Mouse (Mus musculus) MEL (cell line): ENCODE data around the gene Cse1l. TPM values are rescaled to one million over a fixed set of nuclear protein-coding genes. Genes with fewer than 3 reads are reported as not detected.

Experiments
- DNase-seq: peaks from one replicate; pipeline ENCODE4 v3.0.0; 2011; ENCODE audit warnings: low read depth, low spot score
- H3K27ac ChIP-seq: 2 replicates; pipeline ENCODE4 v1.5.1; 2012; ENCODE audit warnings: low read depth, mild to moderate bottlenecking, control low read depth, low read length, moderate library complexity; ENCODE audit not compliant: control insufficient read depth
- H3K27me3 ChIP-seq, 2 experiments: fragments of 150-350 bp in 1 of 2; sonication (generic) in 1 of 2; 2 replicates each; pipeline ENCODE4 v1.6.1; 2012; ENCODE audit warnings: low read length in 2 of 2, mild to moderate bottlenecking in 2 of 2, improper control_type of control experiment in 1 of 2, moderate library complexity in 1 of 2; ENCODE audit not compliant: insufficient read depth in 2 of 2, control insufficient read depth in 1 of 2
- H3K36me3 ChIP-seq, 2 experiments: 2 replicates each; pipeline ENCODE4 v1.6.1; 2012 to 2014; ENCODE audit warnings: low read length in 2 of 2, improper control_type of control experiment in 1 of 2, inconsistent platforms in 1 of 2, mild to moderate bottlenecking in 1 of 2; ENCODE audit not compliant: insufficient read depth in 2 of 2, control insufficient read depth in 1 of 2
- H3K4me1 ChIP-seq, 2 experiments: fragments of 150-350 bp in 1 of 2; sonication (generic) in 1 of 2; 2 replicates each; pipeline ENCODE4 v1.6.1; 2012; ENCODE audit warnings: low read length in 2 of 2, improper control_type of control experiment in 1 of 2, mild to moderate bottlenecking in 1 of 2; ENCODE audit not compliant: insufficient read depth in 2 of 2, control insufficient read depth in 1 of 2
- H3K4me3 ChIP-seq, 2 experiments: fragments of 150-350 bp in 1 of 2; sonication (generic) in 1 of 2; 2 replicates each; pipeline ENCODE4 v1.5.1; 2012; ENCODE audit warnings: low read depth in 2 of 2, low read length in 2 of 2, mild to moderate bottlenecking in 2 of 2, moderate library complexity in 2 of 2, control low read depth in 1 of 2, improper control_type of control experiment in 1 of 2; ENCODE audit not compliant: control insufficient read depth in 1 of 2, insufficient read depth in 1 of 2
- H3K79me2 ChIP-seq: 2 replicates; pipeline ENCODE4 v1.6.1; 2012; ENCODE audit warnings: mild to moderate bottlenecking, low read length, moderate library complexity; ENCODE audit not compliant: control insufficient read depth, poor library complexity, insufficient read depth
- H3K9ac ChIP-seq: 2 replicates; pipeline ENCODE4 v1.6.1; 2012; ENCODE audit warnings: low read depth, mild to moderate bottlenecking, control low read depth, low read length, moderate library complexity; ENCODE audit not compliant: control insufficient read depth, poor library complexity, severe bottlenecking
- H3K9me3 ChIP-seq: fragments of 150-350 bp; sonication (generic); replicated peaks from 2 replicates; pipeline ENCODE4 v1.6.1; 2012; ENCODE audit warnings: mild to moderate bottlenecking, low read length, improper control_type of control experiment, moderate library complexity; ENCODE audit not compliant: insufficient read depth
- BHLHE40 ChIP-seq: IDR thresholded peaks from 2 replicates; pipeline ENCODE4 v1.6.1; 2012; ENCODE audit warnings: low read depth, mild to moderate bottlenecking, inconsistent platforms, low read length, improper control_type of control experiment, borderline replicate concordance
- CHD1 ChIP-seq: IDR thresholded peaks from 2 replicates; pipeline ENCODE4 v1.6.1; 2012; ENCODE audit warnings: low read depth, mild to moderate bottlenecking, inconsistent platforms, low read length, improper control_type of control experiment
- CTCF ChIP-seq, 3 experiments: IDR thresholded peaks in 2 of 3; conservative IDR thresholded peaks in 1 of 3; 2 replicates each; pipeline ENCODE4 v1.5.1; 2011 to 2012; ENCODE audit warnings: low read length in 3 of 3, low read depth in 2 of 3, mild to moderate bottlenecking in 2 of 3, improper control_type of control experiment in 1 of 3, inconsistent platforms in 1 of 3, mixed read lengths in 1 of 3, moderate library complexity in 1 of 3; ENCODE audit not compliant: control insufficient read depth in 1 of 3, insufficient read depth in 1 of 3, poor library complexity in 1 of 3, severe bottlenecking in 1 of 3
- E2F4 ChIP-seq: IDR thresholded peaks from 2 replicates; pipeline ENCODE4 v1.6.1; 2011; ENCODE audit warnings: low read depth, low read length, improper control_type of control experiment, borderline replicate concordance
- EP300 ChIP-seq, 2 experiments: IDR thresholded peaks; 2 replicates each; pipeline ENCODE4 v1.6.1; 2011; ENCODE audit warnings: improper control_type of control experiment in 2 of 2, low read length in 2 of 2, low read depth in 1 of 2, mild to moderate bottlenecking in 1 of 2
- ETS1 ChIP-seq: IDR thresholded peaks from 2 replicates; pipeline ENCODE4 v1.6.1; 2012; ENCODE audit warnings: low read depth, mild to moderate bottlenecking, inconsistent platforms, low read length, improper control_type of control experiment, moderate library complexity
- GABPA ChIP-seq: IDR thresholded peaks from 2 replicates; pipeline ENCODE4 v1.6.1; 2012; ENCODE audit warnings: low read depth, mild to moderate bottlenecking, inconsistent platforms, low read length, improper control_type of control experiment, moderate library complexity
- HCFC1 ChIP-seq: IDR thresholded peaks from 2 replicates; pipeline ENCODE4 v1.6.1; 2012; ENCODE audit warnings: low read depth, mild to moderate bottlenecking, inconsistent platforms, low read length, improper control_type of control experiment, moderate library complexity
- JUND ChIP-seq: IDR thresholded peaks from 2 replicates; pipeline ENCODE4 v1.6.1; 2011; ENCODE audit warnings: low read depth, mild to moderate bottlenecking, improper control_type of control experiment, low read length
- KAT2A ChIP-seq: conservative IDR thresholded peaks from 2 replicates; pipeline ENCODE4 v1.6.1; 2012; ENCODE audit warnings: low read depth, low read length, improper control_type of control experiment, inconsistent platforms
- MAFK ChIP-seq: IDR thresholded peaks from 2 replicates; pipeline ENCODE4 v1.6.1; 2011; ENCODE audit warnings: low read depth, mild to moderate bottlenecking, low read length, improper control_type of control experiment, borderline replicate concordance
- MEF2A ChIP-seq: IDR thresholded peaks from 2 replicates; pipeline ENCODE4 v1.6.1; 2014; ENCODE audit warnings: low read depth, mild to moderate bottlenecking, inconsistent platforms, low read length, improper control_type of control experiment; ENCODE audit not compliant: poor library complexity, insufficient replicate concordance, severe bottlenecking; ENCODE audit errors: extremely low read depth
- MYB ChIP-seq: IDR thresholded peaks from 2 replicates; pipeline ENCODE4 v1.6.1; 2011; ENCODE audit warnings: mild to moderate bottlenecking, low read depth, low read length, improper control_type of control experiment
- MYC ChIP-seq: IDR thresholded peaks from 2 replicates; pipeline ENCODE4 v1.6.1; 2011; ENCODE audit warnings: low read depth, mild to moderate bottlenecking, low read length, improper control_type of control experiment, moderate library complexity
- POLR2A ChIP-seq, 2 experiments: IDR thresholded peaks; 2 replicates each; pipeline ENCODE4 v1.6.1; 2011 to 2012; ENCODE audit warnings: low read length in 2 of 2, mild to moderate bottlenecking in 2 of 2, control low read depth in 1 of 2, improper control_type of control experiment in 1 of 2, low read depth in 1 of 2, moderate library complexity in 1 of 2; ENCODE audit not compliant: control insufficient read depth in 1 of 2, insufficient read depth in 1 of 2, poor library complexity in 1 of 2
- POLR2AphosphoS5 ChIP-seq: IDR thresholded peaks from 2 replicates; pipeline ENCODE4 v1.6.1; 2012; ENCODE audit warnings: low read depth, borderline replicate concordance, mild to moderate bottlenecking, inconsistent platforms, low read length, moderate library complexity, mixed read lengths
- RAD21 ChIP-seq: IDR thresholded peaks from 2 replicates; pipeline ENCODE4 v1.6.1; 2011; ENCODE audit warnings: mild to moderate bottlenecking, low read depth, low read length, improper control_type of control experiment
- SMC3 ChIP-seq: IDR thresholded peaks from 2 replicates; pipeline ENCODE4 v1.6.1; 2011; ENCODE audit warnings: low read depth, low read length, improper control_type of control experiment
- TAL1 ChIP-seq: IDR thresholded peaks from 2 replicates; pipeline ENCODE4 v1.6.1; 2012; ENCODE audit warnings: mild to moderate bottlenecking, inconsistent platforms, low read length, moderate library complexity, mixed read lengths
- TBP ChIP-seq: IDR thresholded peaks from 2 replicates; pipeline ENCODE4 v1.8.0; 2011; ENCODE audit warnings: low read depth, low read length, improper control_type of control experiment
- TCF12 ChIP-seq: IDR thresholded peaks from 2 replicates; pipeline ENCODE4 v1.6.1; 2014; ENCODE audit warnings: low read depth, mild to moderate bottlenecking, inconsistent platforms, low read length, improper control_type of control experiment, moderate library complexity
- UBTF ChIP-seq: IDR thresholded peaks from 2 replicates; pipeline ENCODE4 v1.6.1; 2012; ENCODE audit warnings: low read depth, mild to moderate bottlenecking, inconsistent platforms, low read length, improper control_type of control experiment, moderate library complexity, borderline replicate concordance; ENCODE audit not compliant: insufficient read depth
- USF2 ChIP-seq, 2 experiments: IDR thresholded peaks; 2 replicates each; pipeline ENCODE4 v1.6.1; 2011 to 2012; ENCODE audit warnings: improper control_type of control experiment in 2 of 2, low read length in 2 of 2, borderline replicate concordance in 1 of 2, inconsistent platforms in 1 of 2, low read depth in 1 of 2, mild to moderate bottlenecking in 1 of 2; ENCODE audit not compliant: insufficient read depth in 1 of 2
- ZC3H11A ChIP-seq: IDR thresholded peaks from 2 replicates; pipeline ENCODE4 v1.6.1; 2012; ENCODE audit warnings: low read depth, mild to moderate bottlenecking, inconsistent platforms, low read length, improper control_type of control experiment
- ZKSCAN1 ChIP-seq: IDR thresholded peaks from 2 replicates; pipeline ENCODE4 v1.6.1; 2012; ENCODE audit warnings: low read depth, mild to moderate bottlenecking, inconsistent platforms, low read length, improper control_type of control experiment, moderate library complexity
- ZMIZ1 ChIP-seq: IDR thresholded peaks from 2 replicates; pipeline ENCODE4 v1.6.1; 2012; ENCODE audit warnings: low read depth, mild to moderate bottlenecking, inconsistent platforms, low read length, improper control_type of control experiment, moderate library complexity
- ZNF384 ChIP-seq: IDR thresholded peaks from 2 replicates; pipeline ENCODE4 v1.6.1; 2012; ENCODE audit warnings: low read depth, mild to moderate bottlenecking, inconsistent platforms, low read length, improper control_type of control experiment
- polyA plus RNA-seq, 2 experiments: library from polyadenylated mRNA; stranded (reverse) in 1 of 2; unstranded in 1 of 2; fragments of >175 nt in 1 of 2; fragments of >200 nt in 1 of 2; gene quantifications; 2 replicates each; pipeline versions ENCODE4 v1.2.1 to v1.2.4; 2012; ENCODE audit warnings: low replicate concordance in 2 of 2, low read depth in 1 of 2; ENCODE audit not compliant: insufficient read length in 2 of 2, insufficient read depth in 1 of 2, missing spikeins in 1 of 2
- total RNA-seq: library from RNA; depleted of rRNA; stranded (reverse); fragments of 300-350 nt; gene quantifications from 2 replicates; pipeline ENCODE4 v1.2.3, GENCODE M21; 2012

The Cse1l gene
- total and polyA plus RNA-seq, 3 experiments, result 87.0 to 133 (median 93.3) TPM

GRCm38 (mm10) chr2:166874675-166875280 is 31.1 kb upstream of the Cse1l start:
- H3K4me3 ChIP-seq, result no peak overlapping the region
- H3K79me2 ChIP-seq, result no peaks in the 10 kb centered on the region
- H3K36me3 ChIP-seq, result peaks cover 0 to 9% of the 10 kb centered on the region in 2 experiments; a peak in 2 of 4 replicates
- no peak for TF ChIP-seq CHD1
- TF ChIP-seq RAD21, result no peak
- no peak for TF ChIP-seq MYC
- no peak for TF ChIP-seq ZC3H11A
- no peak for TF ChIP-seq SMC3
- no peak for TF ChIP-seq MAFK
- TF ChIP-seq HCFC1, result no peak
- no peak for TF ChIP-seq POLR2AphosphoS5
- TF ChIP-seq USF2 (IDR thresholded peaks at IDR 0.05; ENCODE audit: borderline replicate concordance in 1 of 2, insufficient read depth in 1 of 2, low read depth in 1 of 2, low read length in 2 of 2), result no peak
- no peak for TF ChIP-seq JUND
- TF ChIP-seq BHLHE40, result no peak
- TF ChIP-seq ZNF384, result no peak
- no peak for TF ChIP-seq POLR2A (IDR thresholded peaks at IDR 0.05; ENCODE audit: control insufficient read depth in 1 of 2, insufficient read depth in 1 of 2, low read depth in 1 of 2, low read length in 2 of 2, poor library complexity in 1 of 2)
- no peak for TF ChIP-seq MEF2A
- TF ChIP-seq UBTF, result no peak
- no peak for DNase-seq
- no peak overlapping the region for H3K9ac ChIP-seq
- no peaks in the 10 kb centered on the region for H3K4me1 ChIP-seq
- H3K27ac ChIP-seq, result no peak overlapping the region
- H3K9me3 ChIP-seq, result no peaks in the 10 kb centered on the region
- H3K27me3 ChIP-seq, result no peaks in the 10 kb centered on the region

DNA sequence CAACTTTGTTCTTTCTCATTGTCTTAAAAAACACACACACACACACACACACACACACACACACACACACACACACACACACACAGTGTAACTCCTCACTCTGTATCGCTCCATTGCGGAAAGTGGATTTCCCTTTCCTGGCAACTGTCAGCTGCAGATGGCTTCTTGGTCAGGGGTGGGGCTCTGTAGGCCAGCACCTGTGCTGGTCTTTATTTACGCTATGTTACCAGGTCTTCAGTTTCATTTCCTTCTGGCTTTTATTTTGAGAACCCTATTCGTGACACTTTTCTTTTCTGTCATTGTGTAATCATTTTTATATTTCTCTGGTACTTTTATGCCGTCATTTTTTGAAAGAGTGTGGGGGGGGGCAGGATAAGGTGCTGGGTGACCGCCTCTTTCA is 30.3 kb upstream of the Cse1l start:
- Histone ChIP-seq H3K27me3 (no peaks in the 10 kb centered on the region), H3K36me3 (peaks cover 0 to 9% of the 10 kb centered on the region in 2 experiments; a peak in 2 of 4 replicates), H3K4me3 (no peak overlapping the region), H3K79me2 (no peaks in the 10 kb centered on the region), H3K9me3 (no peaks in the 10 kb centered on the region), H3K9ac (no peak overlapping the region), H3K27ac (no peak overlapping the region), H3K4me1 (no peaks in the 10 kb centered on the region)
- no peak for DNase-seq
- TF ChIP-seq MYB (no peak), CTCF (IDR thresholded peaks at IDR 0.05 in 2 of 3, conservative IDR thresholded peaks at IDR 0.05 in 1 of 3; ENCODE audit: control insufficient read depth in 1 of 3, insufficient read depth in 1 of 3, low read depth in 2 of 3, low read length in 3 of 3, poor library complexity in 1 of 3, severe bottlenecking in 1 of 3) (no peak), USF2 (IDR thresholded peaks at IDR 0.05; ENCODE audit: borderline replicate concordance in 1 of 2, insufficient read depth in 1 of 2, low read depth in 1 of 2, low read length in 2 of 2) (no peak), ZKSCAN1 (no peak), EP300 (IDR thresholded peaks at IDR 0.05; ENCODE audit: low read depth in 1 of 2, low read length in 2 of 2) (no peak), ETS1 (no peak), BHLHE40 (no peak), ZNF384 (no peak), KAT2A (no peak), TAL1 (no peak), SMC3 (no peak), POLR2AphosphoS5 (no peak), ZMIZ1 (no peak), TBP (no peak), TCF12 (no peak), GABPA (no peak), E2F4 (no peak)
